Mouse (Mus musculus) Patski (cell line): ENCODE results near the gene Gm5936. TPM values are rescaled to one million over a fixed set of nuclear protein-coding genes. Genes with fewer than 3 reads are reported as not detected.
A peak's percentile ranks its signal among the peaks of the same experiment; 100 is the strongest.
"Not testable (repeated sequence)": the region's sequence is repeated elsewhere in the genome, so short reads cannot be mapped to it uniquely, and the experiment has no call there.

Experiments used
- ATAC-seq: fragments of 100-300 bp; one replicate; pipeline ENCODE4 v1.8.0; 2021
- CTCF ChIA-PET: fragments of 350-600 bp; sonication (Branson Sonifier 250); formaldehyde crosslinking; loops from one replicate; lab custom pipeline; 2022; ENCODE audit warnings: inconsistent platforms; lab: Charles Lee
- POLR2A ChIA-PET: fragments of 350-600 bp; sonication (Branson Sonifier 250); formaldehyde crosslinking; loops from one replicate; lab custom pipeline; 2022; ENCODE audit warnings: antibody characterized with exemption, inconsistent platforms; lab: Charles Lee
- DNase-seq: peaks from one replicate; pipeline ENCODE4 v3.0.0-alpha.2; 2011; ENCODE audit warnings: low read depth, low spot score
- H3K27me3 ChIP-seq: fragments of 371-371 bp; one replicate; pipeline ENCODE4 v1.5.1; 2021
- CTCF ChIP-seq: fragments of 100-300 bp; IDR thresholded peaks from one replicate; pipeline ENCODE4 v1.5.1; 2021
- in situ Hi-C: fragments of 300-500 bp; cut with MboI; formaldehyde crosslinking; loops from 3 replicates; pipeline ENCODE4 v1.11.1; 2018; ENCODE audit warnings: low pct_unique_long_range_greater_than_20kb, mixed read lengths
- polyA plus RNA-seq: library from polyadenylated mRNA; unstranded; gene quantifications from one replicate; pipeline ENCODE4 v1.2.3, GENCODE M21; 2021

Gene Gm5936
- polyA plus RNA-seq: not detected

- H3K27me3 ChIP-seq, DNase-seq, in situ Hi-C loops, POLR2A ChIA-PET, CTCF ChIA-PET, ATAC-seq: not testable (repeated sequence)
Observed at GRCm38 (mm10) chrX:74836842-74837522, at the start of gene Gm5936. Gene Gm5936 (plus strand): TSS chrX:74837196.

DNA sequence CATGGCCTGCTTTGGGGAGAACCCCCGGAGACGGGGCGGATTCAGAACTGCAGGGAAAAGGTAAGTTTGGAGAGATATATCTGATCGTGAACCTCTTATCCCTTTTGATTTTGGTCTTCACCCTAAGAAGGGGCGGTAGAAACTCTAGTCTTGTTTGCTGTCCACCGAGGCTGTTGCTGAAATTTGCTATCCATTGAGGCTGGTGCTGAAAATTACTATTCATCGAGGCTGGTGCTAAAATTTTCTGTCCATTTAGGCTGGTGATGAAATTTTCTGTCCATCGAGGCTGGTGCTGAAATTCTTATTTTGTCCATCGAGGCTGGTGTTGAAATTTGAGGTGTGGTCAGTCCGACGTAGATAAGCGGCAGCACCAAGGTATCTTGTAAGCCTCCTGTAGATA is 19.1 kb downstream of the Gm5936 start:
- POLR2A ChIA-PET, H3K27me3 ChIP-seq, CTCF ChIA-PET, DNase-seq, in situ Hi-C loops, ATAC-seq: not testable (repeated sequence)

- TF ChIP-seq CTCF: peak; percentile 56
- CTCF ChIA-PET, H3K27me3 ChIP-seq, ATAC-seq, DNase-seq, in situ Hi-C loops, POLR2A ChIA-PET: not testable (repeated sequence)
Observed at GRCm38 (mm10) chrX:74880123-74880522, 43.1 kb downstream of the Gm5936 start.

Other genes starting within 250 kb of the Gm5936 start
- not detected for gene Olfr1325, start 244.5 kb upstream of the Gm5936 start, polyA plus RNA-seq
- not detected for gene Gm5640, start 191.6 kb upstream of the Gm5936 start, polyA plus RNA-seq
- not detected for gene Gm6890, start 96.3 kb upstream of the Gm5936 start, polyA plus RNA-seq
- 0.36 TPM for gene Gab3, start 248.3 kb downstream of the Gm5936 start, polyA plus RNA-seq